Mouse (Mus musculus) monocyte, adult 59 days (primary cell): ENCODE measurements around the gene Gm436. TPM values are rescaled to one million over a fixed set of nuclear protein-coding genes. Genes with fewer than 3 reads are reported as not detected.

Experiments
- total RNA-seq, 2 experiments: library from RNA; stranded (reverse); gene quantifications; one replicate each; pipeline ENCODE4 v1.2.4; 2023

The Gm436 gene
- total RNA-seq: not detected

DNA sequence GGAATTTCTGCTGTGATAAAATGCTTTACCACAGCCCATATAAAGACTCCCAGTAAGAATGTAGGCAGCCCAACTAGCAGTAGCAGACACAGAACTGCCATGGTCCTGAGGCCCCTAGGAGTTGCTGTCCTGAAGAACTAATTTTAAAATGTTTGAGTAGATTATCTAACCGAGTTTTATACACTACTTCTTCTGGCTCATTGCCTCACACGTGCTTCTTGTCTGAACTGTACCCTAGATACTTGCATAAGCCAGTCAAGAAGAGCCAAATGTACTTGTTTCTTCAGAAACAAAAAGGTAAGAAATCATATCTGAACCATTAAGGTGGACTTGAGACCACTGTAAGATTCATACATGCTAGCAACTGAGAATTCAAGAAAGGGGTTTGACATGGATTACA, at the start of gene Gm436:
TSS of gene Gm436 (minus strand) at position 101 of the 400 bp plus-strand sequence.

DNA sequence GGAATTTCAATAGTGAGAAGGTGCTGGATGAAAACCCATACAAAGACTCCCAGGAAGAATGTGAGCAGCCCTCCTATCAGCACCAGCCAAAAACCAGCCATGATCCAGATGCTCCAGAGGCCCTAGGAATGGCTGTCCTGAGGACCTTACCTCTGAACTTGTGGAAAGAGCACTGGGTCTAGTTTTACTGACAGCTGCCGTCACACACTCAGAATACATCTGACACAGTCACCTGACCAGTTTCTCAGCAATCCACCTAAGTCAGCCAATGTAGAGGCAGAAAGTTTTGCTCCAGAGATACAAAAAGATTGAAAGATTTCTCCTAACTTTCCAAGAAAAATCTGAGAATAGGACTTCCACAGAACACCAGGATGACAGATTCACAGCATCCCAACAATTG, 35.1 kb upstream of the Gm436 start, which contains the start of gene Gm13178:
TSS of gene Gm13178 (minus strand) at position 101 of the 400 bp plus-strand sequence.

Other genes with a start within 250 kb of the Gm436 start
- not detected for gene 1700012P22Rik, start 247.6 kb downstream of the Gm436 start, total RNA-seq
- not detected for gene Gm9944, start 233.1 kb downstream of the Gm436 start, total RNA-seq
- gene Aadacl3, start 222.6 kb downstream of the Gm436 start, total RNA-seq: not detected
- gene 9430007A20Rik, start 166.5 kb downstream of the Gm436 start, total RNA-seq: not detected
- not detected for gene Gm13124, start 121.2 kb downstream of the Gm436 start, total RNA-seq
- gene Aadacl4, start 72.7 kb downstream of the Gm436 start, total RNA-seq: not detected
- not detected for gene Gm13178, start 35.0 kb upstream of the Gm436 start, total RNA-seq
- not detected for gene Gm438, start 100.2 kb upstream of the Gm436 start, total RNA-seq
- gene Dhrs3, start 206.5 kb upstream of the Gm436 start, total RNA-seq: 10 to 100 TPM; 28.5 to 41.8 TPM